Mouse (Mus musculus): Measurements from ENCODE around the gene Bag5. TPM values are rescaled to one million over a fixed set of nuclear protein-coding genes. Genes with fewer than 3 reads are reported as not detected.
"Not testable (repeated sequence)": the region's sequence is repeated elsewhere in the genome, so short reads cannot be mapped to it uniquely, and the experiment has no call there.

Gene Bag5
- polyA plus RNA-seq, 1 experiment from 2014 or later, result 67.8 TPM

- Histone ChIP-seq H3K27ac (replicated peaks) (peak overlapping the region; percentile 46), H3K4me3 (0 out of 2 replicates have a peak overlapping the region, but pooled peaks have one; percentile 11), H3K9me3 (no peaks in the 10 kb centered on the region), H3K9ac (0 out of 2 replicates have a peak overlapping the region, but pooled peaks have one; percentile 9), H3K4me1 (replicated peaks) (peaks cover 10% of the 10 kb centered on the region; the same call in 1 of the 2 replicates), H3K27me3 (no peaks in the 10 kb centered on the region), H3K36me3 (0 out of 2 replicates have a peak, but pooled peaks cover 8% of the 10 kb centered on the region), H3K4me2 (peak overlapping the region; percentile 40)
- peak; percentile 90 for ATAC-seq (ENCODE audit: low FRiP score, low read depth)
- 31% methylated on average over 29 of the region's 30 CpGs for WGBS
Observed at GRCm38 (mm10) chr12:111731822-111732807, 19.1 kb upstream of the Bag5 start.

- no peaks in the 10 kb centered on the region for H3K27me3 ChIP-seq
- 97% methylated on average over 1 of the region's 1 CpGs for whole genome bisulfite sequencing
- H3K27ac ChIP-seq (replicated peaks), result no peak overlapping the region
- no peaks in the 10 kb centered on the region for H3K9me3 ChIP-seq
- H3K4me2 ChIP-seq, result no peak overlapping the region
- no peak overlapping the region for H3K9ac ChIP-seq
- H3K4me1 ChIP-seq (replicated peaks), result peaks cover 25% of the 10 kb centered on the region; the same call in 1 of the 2 replicates
- H3K4me3 ChIP-seq, result no peak overlapping the region
- peaks cover 25% of the 10 kb centered on the region; the same call in 1 of the 2 replicates for H3K36me3 ChIP-seq
- no peak for ATAC-seq (ENCODE audit: low FRiP score, low read depth)
Observed at GRCm38 (mm10) chr12:111727956-111728355, 14.9 kb upstream of the Bag5 start.

- ATAC-seq (ENCODE audit: low FRiP score, low read depth), result no peak
- Histone ChIP-seq H3K4me3 (no peak overlapping the region), H3K27me3 (no peaks in the 10 kb centered on the region), H3K36me3 (peaks cover 29% of the 10 kb centered on the region; the same call in 1 of the 2 replicates), H3K9ac (no peak overlapping the region), H3K4me1 (replicated peaks) (peaks cover 15% of the 10 kb centered on the region; the same call in 1 of the 2 replicates), H3K27ac (replicated peaks) (peak overlapping the region; percentile 70), H3K4me2 (no peak overlapping the region), H3K9me3 (no peaks in the 10 kb centered on the region)
- WGBS, result 70% methylated on average over 4 of the region's 4 CpGs
Observed at GRCm38 (mm10) chr12:111726122-111726463, 13.0 kb upstream of the Bag5 start.

GRCm38 (mm10) chr12:111725338-111726121 is 12.5 kb upstream of the Bag5 start:
- Histone ChIP-seq H3K27me3 (no peaks in the 10 kb centered on the region), H3K9ac (no peak overlapping the region), H3K4me1 (replicated peaks) (peaks cover 15% of the 10 kb centered on the region; the same call in 1 of the 2 replicates), H3K9me3 (no peaks in the 10 kb centered on the region), H3K27ac (replicated peaks) (peak overlapping the region; percentile 70), H3K4me3 (no peak overlapping the region), H3K4me2 (no peak overlapping the region), H3K36me3 (peaks cover 29% of the 10 kb centered on the region; the same call in 1 of the 2 replicates)
- ATAC-seq (ENCODE audit: low FRiP score, low read depth), result 0 out of 2 replicates have a peak, but pooled peaks have one; percentile 15
- 60% methylated on average over 12 of the region's 12 CpGs for WGBS

GRCm38 (mm10) chr12:111724638-111725337 is 11.7 kb upstream of the Bag5 start:
- Histone ChIP-seq H3K9ac (no peak overlapping the region), H3K27ac (replicated peaks) (peak overlapping the region; percentile 70), H3K9me3 (no peaks in the 10 kb centered on the region), H3K4me1 (replicated peaks) (peaks cover 15% of the 10 kb centered on the region; the same call in 1 of the 2 replicates), H3K36me3 (peaks cover 29% of the 10 kb centered on the region; the same call in 1 of the 2 replicates), H3K4me3 (no peak overlapping the region), H3K4me2 (no peak overlapping the region), H3K27me3 (no peaks in the 10 kb centered on the region)
- WGBS, result 42% methylated on average over 6 of the region's 6 CpGs
- ATAC-seq (ENCODE audit: low FRiP score, low read depth), result peak; percentile 78

GRCm38 (mm10) chr12:111722654-111723053 is 9.6 kb upstream of the Bag5 start:
- Histone ChIP-seq H3K36me3 (peaks cover 21% of the 10 kb centered on the region; the same call in 1 of the 2 replicates), H3K9ac (no peak overlapping the region), H3K9me3 (no peaks in the 10 kb centered on the region), H3K27ac (replicated peaks) (no peak overlapping the region), H3K4me2 (no peak overlapping the region), H3K27me3 (no peaks in the 10 kb centered on the region), H3K4me1 (replicated peaks) (peaks cover 25% of the 10 kb centered on the region; the same call in 1 of the 2 replicates), H3K4me3 (no peak overlapping the region)
- no peak for ATAC-seq (ENCODE audit: low FRiP score, low read depth)
- 74% methylated on average over 9 of the region's 9 CpGs for WGBS

GRCm38 (mm10) chr12:111720222-111720621 is 7.2 kb upstream of the Bag5 start:
- H3K27ac ChIP-seq (replicated peaks), result no peak overlapping the region
- ATAC-seq (ENCODE audit: low FRiP score, low read depth), result no peak
- H3K27me3 ChIP-seq, result no peaks in the 10 kb centered on the region
- no peak overlapping the region for H3K4me2 ChIP-seq
- 84% methylated on average over 4 of the region's 4 CpGs for WGBS
- peaks cover 18% of the 10 kb centered on the region for H3K4me1 ChIP-seq (replicated peaks)
- H3K4me3 ChIP-seq, result no peak overlapping the region
- no peaks in the 10 kb centered on the region for H3K9me3 ChIP-seq
- no peak overlapping the region for H3K9ac ChIP-seq
- peaks cover 19% of the 10 kb centered on the region; the same call in 1 of the 2 replicates for H3K36me3 ChIP-seq

- H3K27ac ChIP-seq (replicated peaks), result peak overlapping the region; percentile 73
- peaks cover 7% of the 10 kb centered on the region; the same call in 1 of the 2 replicates for H3K36me3 ChIP-seq
- no peak overlapping the region for H3K4me2 ChIP-seq
- H3K4me1 ChIP-seq (replicated peaks), result peaks cover 26% of the 10 kb centered on the region
- peak; percentile 52 for ATAC-seq (ENCODE audit: low FRiP score, low read depth)
- no peak overlapping the region for H3K4me3 ChIP-seq
- no peaks in the 10 kb centered on the region for H3K27me3 ChIP-seq
- 0 out of 2 replicates have a peak overlapping the region, but pooled peaks have one; percentile 11 for H3K9ac ChIP-seq
- 28% methylated on average over 8 of the region's 8 CpGs for WGBS
- no peaks in the 10 kb centered on the region for H3K9me3 ChIP-seq
Observed at GRCm38 (mm10) chr12:111718656-111719055, 5.6 kb upstream of the Bag5 start.

GRCm38 (mm10) chr12:111716505-111716904 is 3.4 kb upstream of the Bag5 start:
- Histone ChIP-seq H3K9ac (no peak overlapping the region), H3K4me3 (no peak overlapping the region), H3K36me3 (no peaks in the 10 kb centered on the region), H3K4me2 (no peak overlapping the region), H3K4me1 (replicated peaks) (peaks cover 35% of the 10 kb centered on the region), H3K27ac (replicated peaks) (no peak overlapping the region), H3K27me3 (no peaks in the 10 kb centered on the region), H3K9me3 (no peaks in the 10 kb centered on the region)
- 99% methylated on average over 7 of the region's 7 CpGs for WGBS
- no peak for ATAC-seq (ENCODE audit: low FRiP score, low read depth)

- ATAC-seq (ENCODE audit: low FRiP score, low read depth), result not testable (repeated sequence)
Observed at GRCm38 (mm10) chr12:111713880-111714279, 823 bp upstream of the Bag5 start.

GRCm38 (mm10) chr12:111712476-111712875 is 581 bp downstream of the Bag5 start:
- Histone ChIP-seq H3K36me3 (peaks cover 36% of the 10 kb centered on the region), H3K4me1 (replicated peaks) (peaks cover 29% of the 10 kb centered on the region), H3K9ac (peak overlapping the region; percentile 78), H3K27ac (replicated peaks) (peak overlapping the region; percentile 83), H3K9me3 (no peaks in the 10 kb centered on the region), H3K27me3 (no peaks in the 10 kb centered on the region), H3K4me3 (peak overlapping the region; percentile 87), H3K4me2 (peak overlapping the region; percentile 84)
- under 1% methylated on average over 29 of the region's 33 CpGs for WGBS
- ATAC-seq (ENCODE audit: low FRiP score, low read depth), result no peak; the same call in 1 of the 2 replicates

More at GRCm38 (mm10) chr12:111713880-111714279, 823 bp upstream of the Bag5 start:
- H3K9ac ChIP-seq, result peak overlapping the region; percentile 78
- peaks cover 34% of the 10 kb centered on the region for H3K4me1 ChIP-seq (replicated peaks)
- peak overlapping the region; percentile 84 for H3K4me2 ChIP-seq
- H3K27me3 ChIP-seq; H3K9me3 ChIP-seq; H3K27ac ChIP-seq (replicated peaks): not testable (repeated sequence)
- WGBS, result 80% methylated on average over 6 of the region's 6 CpGs
- H3K36me3 ChIP-seq, result peaks cover 24% of the 10 kb centered on the region
- H3K4me3 ChIP-seq, result peak overlapping the region; percentile 87

Data from hindbrain, embryonic 15.5 days (tissue).